Mouse (Mus musculus) limb, embryonic 11.5 days (tissue): ENCODE results near the gene Ccnf. TPM values are rescaled to one million over a fixed set of nuclear protein-coding genes. Genes with fewer than 3 reads are reported as not detected.

Source experiments
- ATAC-seq: fragments of 200-750 bp; cut with Nextera tagmentation; 2 replicates; pipeline ENCODE4 v1.8.0; 2017; ENCODE audit warnings: low read depth; ENCODE audit not compliant: insufficient number of reproducible peaks, low FRiP score, low TSS enrichment
- DNase-seq: peaks from one replicate; pipeline ENCODE4 v3.0.0-alpha.2; 2015; ENCODE audit warnings: low spot score
- H3K27ac ChIP-seq: fragments of 300-500 bp; sonication (generic); replicated peaks from 2 replicates; pipeline ENCODE4 v1.5.1; 2014; ENCODE audit warnings: low read depth, mild to moderate bottlenecking, low read length
- H3K27me3 ChIP-seq: fragments of 300-500 bp; sonication (generic); 2 replicates; pipeline ENCODE4 v1.6.1; 2014; ENCODE audit warnings: mild to moderate bottlenecking, low read length, mixed read lengths; ENCODE audit not compliant: control insufficient read depth, insufficient read depth
- H3K36me3 ChIP-seq: fragments of 300-500 bp; sonication (generic); 2 replicates; pipeline ENCODE4 v1.6.1; 2014; ENCODE audit warnings: mild to moderate bottlenecking, low read length, moderate library complexity, mixed read lengths; ENCODE audit not compliant: control insufficient read depth, insufficient read depth
- H3K4me1 ChIP-seq: fragments of 300-500 bp; sonication (generic); 2 replicates; pipeline ENCODE4 v1.6.1; 2014; ENCODE audit warnings: low read length, mixed read lengths; ENCODE audit not compliant: control insufficient read depth, insufficient read depth
- H3K4me2 ChIP-seq: fragments of 300-500 bp; sonication (generic); 2 replicates; pipeline ENCODE4 v1.6.1; 2014; ENCODE audit warnings: low read depth, mild to moderate bottlenecking, moderate library complexity; ENCODE audit not compliant: severe bottlenecking
- H3K4me3 ChIP-seq: fragments of 300-500 bp; sonication (generic); 2 replicates; pipeline ENCODE4 v1.5.1; 2014; ENCODE audit warnings: low read depth, low read length
- H3K9ac ChIP-seq: fragments of 300-500 bp; sonication (generic); 2 replicates; pipeline ENCODE4 v1.6.1; 2014; ENCODE audit warnings: mild to moderate bottlenecking, low read length
- H3K9me3 ChIP-seq: fragments of 300-500 bp; sonication (generic); 2 replicates; pipeline ENCODE4 v1.6.1; 2016; ENCODE audit warnings: low read length; ENCODE audit not compliant: control insufficient read depth
- WGBS: fragments of 180-500 bp; shearing (Covaris S2); extraction: QIAGEN DNeasy Blood & Tissue Kit; methylation state at CpG from one replicate; pipeline ENCODE4 v1.1.7; 2014; 5-methylcytosine and 5-hydroxymethylcytosine counted together
- microRNA-seq: library from miRNA; unstranded; fragments of <30 nt; microRNA quantifications from one replicate; pipeline ENCODE4, GENCODE M21; 2016
- polyA plus RNA-seq: library from polyadenylated mRNA; unstranded; fragments of >200 nt; fragmentation: Nextera tagmentation; extraction: Ambion mirVana; gene quantifications from 2 replicates; pipeline ENCODE4 v1.2.1, GENCODE M21; 2014

Gene Ccnf
- polyA plus RNA-seq, 1 experiment from 2014 or later, result 108 TPM

DNA sequence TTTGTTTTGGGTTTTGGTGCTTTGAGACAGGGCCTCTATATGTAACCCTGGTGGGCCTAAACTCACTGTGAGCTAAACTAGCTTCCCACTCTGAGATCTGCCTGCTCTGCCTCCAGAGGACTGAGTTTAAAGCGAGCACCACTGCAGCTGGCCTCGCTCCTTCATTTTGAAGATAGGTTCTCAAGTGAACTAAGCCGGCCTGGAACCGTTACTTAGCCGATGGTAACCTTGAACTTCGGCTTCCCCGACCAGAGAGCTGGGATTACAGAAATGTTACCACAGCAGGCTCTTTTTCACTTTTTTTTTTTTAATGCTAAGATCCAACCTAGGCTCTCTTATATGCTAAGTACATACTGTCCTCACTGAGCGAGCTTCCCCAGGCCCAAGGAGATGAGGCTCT lies 58.0 kb downstream of the Ccnf start:
- Histone ChIP-seq H3K36me3 (no peaks in the 10 kb centered on the region), H3K9ac (no peak overlapping the region), H3K4me1 (peaks cover 4% of the 10 kb centered on the region; the same call in 1 of the 2 replicates), H3K9me3 (no peaks in the 10 kb centered on the region), H3K4me2 (no peak overlapping the region), H3K27me3 (no peaks in the 10 kb centered on the region), H3K27ac (no peak overlapping the region), H3K4me3 (no peak overlapping the region)
- 82% methylated on average over 8 of the region's 8 CpGs for WGBS
- DNase-seq, result no peak
- ATAC-seq, result no peak

DNA sequence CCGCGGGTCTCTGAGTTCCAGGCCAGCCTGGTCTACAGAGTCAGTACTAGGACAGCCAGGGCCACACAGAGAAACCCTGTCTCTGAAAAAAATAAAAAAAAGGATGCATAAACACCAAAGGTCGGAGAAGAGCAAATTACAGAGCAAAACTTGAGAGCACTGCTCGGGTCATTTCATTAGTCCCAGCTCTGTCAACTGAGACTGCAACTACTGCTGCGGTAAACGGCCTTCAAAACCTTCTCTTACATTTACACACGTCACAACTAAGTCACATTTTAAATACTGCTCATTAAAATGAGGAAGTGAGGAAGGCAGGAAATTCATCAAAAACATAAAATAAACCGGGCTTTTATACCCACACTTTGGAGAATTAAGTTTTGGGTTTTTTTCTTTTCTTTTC lies 58.4 kb downstream of the Ccnf start:
- Histone ChIP-seq H3K4me2 (no peak overlapping the region), H3K4me3 (no peak overlapping the region), H3K27me3 (no peaks in the 10 kb centered on the region), H3K36me3 (no peaks in the 10 kb centered on the region), H3K27ac (no peak overlapping the region), H3K9me3 (no peaks in the 10 kb centered on the region), H3K9ac (no peak overlapping the region), H3K4me1 (peaks cover 4% of the 10 kb centered on the region; the same call in 1 of the 2 replicates)
- ATAC-seq (no peak), DNase-seq (no peak)
- 70% methylated on average over 8 of the region's 8 CpGs for WGBS

DNA sequence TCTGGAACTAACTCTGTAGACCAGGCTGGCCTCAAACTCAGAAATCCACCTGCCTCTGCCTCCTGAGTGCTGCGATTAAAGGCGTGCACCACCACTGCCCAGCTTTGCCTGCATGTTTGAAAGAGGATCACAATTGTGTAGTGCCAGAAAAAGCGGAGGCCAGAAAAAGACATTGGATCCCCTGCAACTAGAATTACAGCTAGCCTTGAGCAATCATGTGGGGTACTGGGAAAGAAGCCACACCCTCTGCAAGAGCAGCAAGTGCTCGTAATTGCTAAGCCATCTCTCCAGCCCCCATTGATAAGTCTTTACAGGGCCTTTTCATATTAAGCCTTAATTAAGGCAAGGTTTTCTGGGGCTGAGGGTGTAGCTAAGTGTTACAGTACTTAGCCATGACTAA lies 59.8 kb downstream of the Ccnf start:
- 72% methylated on average over 4 of the region's 4 CpGs for WGBS
- H3K36me3 ChIP-seq, result no peaks in the 10 kb centered on the region
- no peaks in the 10 kb centered on the region for H3K9me3 ChIP-seq
- ATAC-seq (no peak), DNase-seq (no peak)
- peaks cover 4% of the 10 kb centered on the region; the same call in 1 of the 2 replicates for H3K4me1 ChIP-seq
- H3K27ac ChIP-seq, result no peak overlapping the region
- no peaks in the 10 kb centered on the region for H3K27me3 ChIP-seq
- H3K4me3 ChIP-seq, result no peak overlapping the region
- no peak overlapping the region for H3K9ac ChIP-seq
- no peak overlapping the region for H3K4me2 ChIP-seq

DNA sequence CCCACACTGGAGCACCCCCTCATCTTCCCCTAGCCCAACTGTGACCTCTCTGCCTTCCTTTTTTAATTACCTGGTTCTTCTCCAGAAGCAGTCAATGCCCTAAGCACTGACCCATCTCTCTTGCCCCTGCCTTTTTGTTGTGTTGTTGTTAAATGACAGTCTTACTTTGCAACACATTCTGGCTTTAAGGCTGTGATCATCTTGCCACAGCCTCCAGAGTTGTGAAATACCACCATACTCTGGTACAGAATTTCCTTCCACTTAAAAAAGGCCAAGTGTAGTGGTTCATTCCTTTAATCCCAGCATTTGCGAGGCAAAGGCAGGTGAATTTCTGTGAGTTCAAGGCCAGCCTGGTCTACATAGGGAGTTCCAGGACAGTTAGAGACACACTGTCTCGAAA lies 60.4 kb downstream of the Ccnf start:
- DNase-seq (no peak), ATAC-seq (no peak)
- H3K27me3 ChIP-seq, result no peaks in the 10 kb centered on the region
- H3K4me3 ChIP-seq, result no peak overlapping the region
- no peaks in the 10 kb centered on the region for H3K36me3 ChIP-seq
- H3K4me2 ChIP-seq, result no peak overlapping the region
- no peak overlapping the region for H3K27ac ChIP-seq
- no peak overlapping the region for H3K9ac ChIP-seq
- H3K4me1 ChIP-seq, result peaks cover 4% of the 10 kb centered on the region; the same call in 1 of the 2 replicates
- 85% methylated on average over 2 of the region's 2 CpGs for WGBS
- no peaks in the 10 kb centered on the region for H3K9me3 ChIP-seq

DNA sequence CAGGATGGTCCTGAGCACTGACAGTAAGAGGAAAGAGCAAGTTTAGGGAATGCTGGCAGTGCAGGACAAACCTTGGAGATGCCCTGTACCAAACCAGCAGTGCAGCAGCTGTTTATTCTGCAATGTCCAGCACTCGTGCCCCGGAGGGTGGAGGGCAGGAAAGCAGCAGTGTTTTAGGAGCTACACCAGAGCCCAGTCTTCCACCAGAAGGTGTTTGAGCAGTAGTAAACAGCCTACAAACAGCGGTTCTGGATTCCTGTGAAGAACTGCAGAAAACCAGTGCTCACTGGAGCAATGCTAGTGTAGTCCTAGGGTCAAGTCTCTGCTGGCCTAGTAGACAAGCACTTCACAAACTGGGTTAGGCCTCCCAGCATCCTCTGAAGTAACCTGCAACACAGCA lies 77.0 kb downstream of the Ccnf start:
- Histone ChIP-seq H3K9ac (no peak overlapping the region), H3K36me3 (no peaks in the 10 kb centered on the region), H3K27me3 (no peaks in the 10 kb centered on the region), H3K4me1 (0 out of 2 replicates have a peak, but pooled peaks cover 4% of the 10 kb centered on the region), H3K27ac (no peak overlapping the region), H3K4me2 (no peak overlapping the region), H3K4me3 (no peak overlapping the region), H3K9me3 (no peaks in the 10 kb centered on the region)
- DNase-seq (no peak), ATAC-seq (no peak)
- 85% methylated on average over 3 of the region's 3 CpGs for WGBS

DNA sequence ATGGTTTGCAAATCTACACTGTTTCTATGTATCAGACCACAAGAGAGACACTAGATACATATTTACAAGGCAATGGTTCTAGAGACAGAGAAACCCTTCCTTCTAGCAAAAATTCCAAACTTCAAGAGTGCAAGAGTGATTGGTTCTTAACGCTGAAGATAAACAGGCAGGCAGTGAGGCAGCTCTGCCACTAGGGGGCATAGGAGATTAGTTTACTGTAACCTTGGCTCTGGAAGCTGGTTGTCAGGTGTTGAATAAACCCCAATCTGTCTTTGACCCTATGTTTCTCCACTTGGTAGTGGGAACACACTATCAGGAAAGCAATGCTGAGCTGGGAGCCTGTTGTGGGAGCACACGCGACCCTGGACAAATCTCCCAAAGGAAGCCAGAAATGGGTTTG lies 77.9 kb downstream of the Ccnf start:
- no peaks in the 10 kb centered on the region for H3K9me3 ChIP-seq
- 7% methylated on average over 3 of the region's 3 CpGs for WGBS
- no peak for ATAC-seq

More for the DNA sequence above, 77.9 kb downstream of the Ccnf start:
- H3K27ac ChIP-seq, result no peak overlapping the region
- H3K36me3 ChIP-seq, result no peaks in the 10 kb centered on the region
- H3K4me1 ChIP-seq, result 0 out of 2 replicates have a peak, but pooled peaks cover 4% of the 10 kb centered on the region
- H3K9ac ChIP-seq, result no peak overlapping the region
- H3K4me3 ChIP-seq, result no peak overlapping the region
- DNase-seq, result peak; percentile 79
- no peaks in the 10 kb centered on the region for H3K27me3 ChIP-seq
- no peak overlapping the region for H3K4me2 ChIP-seq

Small RNA genes lying within 50 kb of the gene (microRNA-seq; reads per million reads assigned to microRNA genes)
- gene Mir5134 (1.5 reads per million), gene Mir6965 (not detected)

Other genes with a start within 250 kb of the Ccnf start
- gene Prss27, start 213.3 kb downstream of the Ccnf start, polyA plus RNA-seq, result 0.20 and 0.27 TPM in 2 replicates
- 89.6 and 91.3 TPM in 2 replicates for gene Kctd5, start 178.0 kb downstream of the Ccnf start, polyA plus RNA-seq
- 35.5 and 36.5 TPM in 2 replicates for gene Pdpk1, start 100.6 kb downstream of the Ccnf start, polyA plus RNA-seq
- 32.6 and 37.8 TPM in 2 replicates for gene Amdhd2, start 87.7 kb downstream of the Ccnf start, polyA plus RNA-seq
- 391 and 434 TPM in 2 replicates for gene Atp6v0c, start 81.8 kb downstream of the Ccnf start, polyA plus RNA-seq
- 5.0 and 5.2 TPM in 2 replicates for gene Tbc1d24, start 45.9 kb downstream of the Ccnf start, polyA plus RNA-seq
- gene Ntn3, start 42.0 kb downstream of the Ccnf start, polyA plus RNA-seq, result 9.2 and 9.5 TPM in 2 replicates
- gene Tedc2, start 30.6 kb downstream of the Ccnf start, polyA plus RNA-seq, result 21.9 and 23.4 TPM in 2 replicates
- not detected in 2 replicates for gene Abca17, start 99.6 kb upstream of the Ccnf start, polyA plus RNA-seq
- 3.0 and 4.0 TPM in 2 replicates for gene Abca3, start 100.5 kb upstream of the Ccnf start, polyA plus RNA-seq
- 409 and 410 TPM in 2 replicates for gene Rnps1, start 163.1 kb upstream of the Ccnf start, polyA plus RNA-seq
- 90.0 and 91.7 TPM in 2 replicates for gene Eci1, start 175.2 kb upstream of the Ccnf start, polyA plus RNA-seq
- gene Dnase1l2, start 191.6 kb upstream of the Ccnf start, polyA plus RNA-seq, result 1.7 and 2.4 TPM in 2 replicates
- 23.9 and 26.3 TPM in 2 replicates for gene E4f1, start 218.8 kb upstream of the Ccnf start, polyA plus RNA-seq
- gene Pgp, start 218.9 kb upstream of the Ccnf start, polyA plus RNA-seq, result 64.1 and 67.3 TPM in 2 replicates
- gene Bricd5, start 222.4 kb upstream of the Ccnf start, polyA plus RNA-seq, result 0.21 and 0.51 TPM in 2 replicates
- gene Mlst8, start 227.6 kb upstream of the Ccnf start, polyA plus RNA-seq, result 30.3 and 36.2 TPM in 2 replicates
- 2.3 and 2.5 TPM in 2 replicates for gene Caskin1, start 237.1 kb upstream of the Ccnf start, polyA plus RNA-seq